Mouse (Mus musculus): ENCODE data around the gene Odc1.
"Not testable (repeated sequence)": the region's sequence is repeated elsewhere in the genome, so short reads cannot be mapped to it uniquely, and the experiment has no call there.

Gene Odc1

DNA sequence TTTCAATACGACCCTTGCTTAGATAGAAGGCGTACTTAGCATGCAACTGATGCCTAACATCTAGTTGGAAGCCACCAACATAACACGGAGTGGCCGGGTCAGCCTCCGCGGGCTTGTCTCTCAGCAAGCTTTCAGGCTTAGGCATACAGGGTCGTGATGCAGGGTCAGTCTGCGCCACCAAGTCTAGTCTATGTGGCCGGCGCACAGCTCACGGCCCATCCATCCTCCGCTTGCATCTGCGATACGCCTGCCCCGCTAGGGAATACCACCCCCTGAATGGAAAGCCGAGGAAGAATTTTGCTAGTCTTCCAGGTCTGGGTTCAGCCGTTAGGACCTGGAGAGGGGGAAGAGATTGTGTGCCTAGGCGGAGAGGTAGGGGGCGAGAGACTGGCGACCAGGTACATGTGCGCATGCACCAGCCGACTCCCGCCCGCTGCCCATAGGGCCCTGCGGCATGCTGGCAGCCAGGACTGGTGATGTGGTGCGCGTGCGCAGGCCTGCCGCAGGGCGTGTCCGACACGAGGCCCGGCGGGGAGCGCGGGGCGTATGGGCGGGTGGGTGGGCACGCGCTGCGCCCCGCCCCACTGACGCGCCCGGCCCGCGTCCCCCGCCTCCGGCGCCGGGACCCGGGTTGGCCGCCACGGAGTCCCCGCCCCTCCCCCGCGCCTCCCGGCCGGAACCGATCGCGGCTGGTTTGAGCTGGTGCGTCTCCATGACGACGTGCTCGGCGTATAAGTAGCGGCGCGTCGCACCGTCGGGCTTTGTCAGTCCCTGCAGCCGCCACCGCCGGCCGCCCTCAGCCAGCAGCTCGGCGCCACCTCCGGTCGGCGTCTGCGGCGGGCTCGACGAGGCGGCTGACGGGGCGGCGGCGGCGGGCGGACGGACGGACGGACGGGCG, at the start of gene Odc1:
Gene Odc1 (plus strand): TSS at position 586 of the 898 bp plus-strand sequence.
- DNase-seq (ENCODE audit: low spot score), result peak; percentile 98

GRCm38 (mm10) chr12:17494809-17495208, 49.8 kb upstream of the Odc1 start:
- no peak for DNase-seq (ENCODE audit: low spot score)

GRCm38 (mm10) chr12:17495858-17496451, 48.6 kb upstream of the Odc1 start:
- DNase-seq (ENCODE audit: low spot score), result no peak

GRCm38 (mm10) chr12:17505620-17506074, 38.9 kb upstream of the Odc1 start:
- no peak for DNase-seq (ENCODE audit: low spot score)

GRCm38 (mm10) chr12:17506117-17506993, 38.2 kb upstream of the Odc1 start:
- DNase-seq (ENCODE audit: low spot score), result no peak

- DNase-seq (ENCODE audit: low spot score), result no peak
Measured at GRCm38 (mm10) chr12:17506994-17507542, 37.5 kb upstream of the Odc1 start.

DNA sequence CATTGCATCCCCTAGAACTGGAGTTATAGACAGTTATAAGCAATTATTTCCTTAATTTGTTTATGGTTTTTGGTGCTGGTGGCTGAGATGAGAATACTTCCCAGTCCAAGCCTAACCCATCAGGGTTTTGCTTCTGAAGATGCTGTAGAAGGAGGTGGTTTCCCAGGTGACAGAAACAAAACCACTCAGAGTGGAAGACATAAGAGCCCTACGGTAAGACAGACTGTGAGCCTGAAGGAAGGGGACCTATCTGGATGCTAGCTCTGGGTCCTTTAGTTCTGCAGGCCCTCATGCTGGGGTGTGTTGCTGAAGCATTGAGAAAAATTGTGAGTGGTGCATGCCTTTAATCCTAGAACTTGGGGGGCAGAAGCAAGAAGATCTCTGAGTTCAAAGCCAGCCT, 35.3 kb upstream of the Odc1 start:
- no peak for DNase-seq (ENCODE audit: low spot score)

DNA sequence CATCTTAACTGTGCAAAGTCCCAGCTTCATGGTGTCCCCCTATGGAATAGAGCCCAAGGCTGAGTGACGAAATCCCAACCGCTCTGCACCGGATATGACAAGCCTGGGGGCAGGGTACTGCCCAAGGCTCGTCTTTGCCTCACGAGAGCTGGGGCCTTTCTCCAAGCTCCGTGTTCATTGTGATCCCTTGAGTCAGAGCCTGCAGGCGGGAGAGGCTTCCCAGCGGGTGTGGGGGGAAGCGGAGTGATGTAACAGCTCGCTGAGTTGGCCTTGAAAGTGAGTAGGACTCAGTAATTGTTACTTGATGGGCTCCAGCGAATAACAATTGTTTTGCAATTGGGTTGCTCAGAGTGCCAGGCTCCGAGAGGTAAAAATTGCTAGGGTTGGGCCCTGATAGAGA, 34.4 kb upstream of the Odc1 start:
- DNase-seq (ENCODE audit: low spot score), result peak; percentile 41

DNA sequence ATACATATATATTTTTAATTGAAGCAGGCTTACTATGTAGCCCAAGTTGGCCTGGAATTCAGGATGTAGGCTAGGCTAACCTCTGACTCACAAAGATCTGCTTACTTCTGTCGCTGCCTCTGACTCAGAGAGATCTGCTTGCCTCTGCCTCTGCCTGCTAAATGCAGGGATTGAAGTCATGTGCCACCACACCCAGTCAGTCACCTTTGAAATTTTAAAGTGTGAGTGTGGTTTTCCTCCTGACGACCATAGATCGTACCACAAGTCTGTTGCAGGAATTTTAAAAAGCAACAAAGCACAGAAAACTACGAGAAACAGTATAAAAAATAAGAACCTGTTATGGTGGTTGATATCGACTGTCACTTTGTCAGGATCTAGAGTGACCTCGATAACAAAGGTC, 33.6 kb upstream of the Odc1 start:
- no peak for DNase-seq (ENCODE audit: low spot score)

DNA sequence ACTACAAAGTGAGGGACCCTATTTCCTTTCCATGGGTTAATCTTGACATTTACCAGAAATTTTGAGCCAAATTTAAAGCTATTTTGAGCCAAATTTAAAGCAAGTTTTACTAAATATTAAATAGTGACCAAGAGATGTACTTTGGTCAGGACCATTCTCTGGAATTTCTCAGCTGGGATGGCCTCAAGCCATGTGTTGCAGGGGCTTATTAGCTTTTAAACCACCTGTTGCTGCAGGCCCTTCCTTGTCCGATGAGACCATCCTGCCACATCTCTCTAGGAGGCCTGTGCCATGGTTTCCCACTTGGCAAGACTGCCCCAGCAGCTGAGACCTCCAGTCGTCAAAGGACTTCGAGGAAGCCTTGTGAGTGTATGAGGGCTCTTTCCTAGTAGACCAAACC, 15.4 kb upstream of the Odc1 start:
- DNase-seq (ENCODE audit: low spot score), result no peak

DNA sequence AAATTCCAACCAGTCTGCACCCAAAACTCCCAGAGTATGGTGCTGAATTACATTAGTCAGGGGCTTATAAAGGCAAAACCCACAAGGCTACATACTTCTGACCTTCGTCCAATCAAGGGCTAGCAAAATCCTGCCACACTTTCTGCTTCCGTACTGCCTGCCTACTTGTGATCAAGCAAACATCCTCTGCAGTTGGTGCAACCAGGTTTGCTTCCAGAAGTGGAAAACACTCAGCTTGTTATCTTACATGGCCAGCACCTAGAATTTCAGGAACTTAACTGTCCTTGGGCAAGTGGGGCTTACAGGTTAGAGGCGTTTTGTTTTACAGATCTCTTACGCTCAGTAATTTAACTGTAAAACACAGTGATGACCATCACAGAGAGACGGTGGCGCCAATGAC, 14.9 kb upstream of the Odc1 start:
- no peak for DNase-seq (ENCODE audit: low spot score)

GRCm38 (mm10) chr12:17530825-17531224, 13.8 kb upstream of the Odc1 start:
- no peak for DNase-seq (ENCODE audit: low spot score)

DNA sequence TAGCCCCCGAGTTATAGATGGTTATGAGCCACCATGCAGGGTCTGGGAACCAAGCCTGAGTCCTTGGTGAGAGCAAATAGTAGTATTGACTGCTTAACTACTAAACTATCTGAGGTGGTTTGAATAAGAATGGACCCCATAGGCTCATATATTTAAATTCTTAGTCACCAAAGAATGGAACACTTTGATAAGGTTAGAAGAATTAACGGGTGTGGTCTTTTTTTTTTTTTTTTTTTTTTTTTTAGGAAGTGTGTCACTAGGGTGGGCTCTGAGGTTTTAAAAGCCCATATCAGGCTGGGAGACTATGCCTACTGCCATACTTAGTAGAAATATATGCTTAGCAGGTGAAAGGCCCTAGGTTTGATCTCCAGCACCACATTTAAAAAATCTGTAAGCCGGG, 8.4 kb upstream of the Odc1 start:
- DNase-seq (ENCODE audit: low spot score), result no peak

DNA sequence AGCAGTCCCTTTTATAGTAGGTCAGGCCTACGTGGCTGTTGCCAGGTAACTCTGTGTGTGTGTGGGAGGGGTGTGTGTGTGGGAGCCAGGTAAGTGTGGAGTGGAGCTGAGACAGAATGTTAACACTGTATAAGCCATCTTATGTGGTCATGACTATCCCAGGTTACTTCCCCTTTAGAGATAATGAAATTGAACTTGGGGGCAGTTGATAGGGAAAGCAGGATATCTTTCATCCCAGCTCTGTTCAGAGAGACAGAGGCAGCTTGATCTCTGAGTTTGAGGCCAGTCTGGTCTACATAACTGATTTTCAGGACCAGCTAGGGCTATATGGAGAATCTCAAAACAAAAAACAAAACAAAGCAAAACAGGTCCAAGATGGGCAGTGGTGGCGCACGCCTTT, 7.4 kb upstream of the Odc1 start:
- DNase-seq (ENCODE audit: low spot score), result no peak

GRCm38 (mm10) chr12:17538087-17538486, 6.5 kb upstream of the Odc1 start:
- no peak for DNase-seq (ENCODE audit: low spot score)

DNA sequence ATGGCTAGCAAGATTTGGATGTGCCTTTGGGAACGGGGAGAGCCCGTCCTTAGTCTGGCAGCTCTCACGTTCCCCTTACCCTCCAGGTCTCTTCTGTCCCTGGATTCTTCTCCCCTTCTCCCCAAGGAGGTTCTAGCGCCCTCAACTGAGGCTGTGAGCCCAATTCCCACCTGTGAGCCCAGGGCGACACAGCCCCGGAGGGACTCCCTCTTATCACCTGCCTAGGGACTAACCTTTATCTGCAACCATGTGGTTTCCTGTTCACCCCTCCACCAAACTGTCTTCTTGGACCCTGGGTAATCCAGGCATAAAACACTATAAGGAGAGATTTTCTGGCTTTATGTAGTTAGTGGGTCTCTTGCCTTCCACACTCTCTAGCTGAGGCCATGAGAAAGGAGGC, 5.6 kb upstream of the Odc1 start:
- no peak for DNase-seq (ENCODE audit: low spot score)

DNA sequence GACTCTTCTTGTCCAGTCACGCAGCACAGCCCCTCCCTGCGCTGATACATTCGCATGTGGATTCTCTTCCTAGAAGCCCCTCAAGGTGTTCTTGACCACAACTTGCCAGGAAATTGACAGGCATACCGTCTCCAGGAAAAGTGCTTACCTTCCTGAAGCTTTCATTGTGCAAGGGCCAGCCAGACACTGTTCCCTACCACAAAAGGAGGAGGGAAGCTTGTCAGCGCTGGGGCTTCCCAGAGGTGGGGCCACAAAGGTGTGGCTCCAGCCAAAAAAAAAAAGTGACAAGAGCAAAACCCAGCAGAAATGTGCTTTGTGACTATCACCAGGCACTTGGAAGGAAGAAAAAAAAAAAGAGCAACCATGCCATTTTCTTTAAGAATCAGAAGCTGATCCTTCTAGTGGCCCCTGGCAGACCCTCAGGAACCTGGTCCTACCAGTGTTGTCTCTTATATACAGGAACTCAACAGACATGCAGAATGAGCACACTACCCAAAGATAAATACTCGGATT, 4.5 kb upstream of the Odc1 start:
- no peak for DNase-seq (ENCODE audit: low spot score)

DNA sequence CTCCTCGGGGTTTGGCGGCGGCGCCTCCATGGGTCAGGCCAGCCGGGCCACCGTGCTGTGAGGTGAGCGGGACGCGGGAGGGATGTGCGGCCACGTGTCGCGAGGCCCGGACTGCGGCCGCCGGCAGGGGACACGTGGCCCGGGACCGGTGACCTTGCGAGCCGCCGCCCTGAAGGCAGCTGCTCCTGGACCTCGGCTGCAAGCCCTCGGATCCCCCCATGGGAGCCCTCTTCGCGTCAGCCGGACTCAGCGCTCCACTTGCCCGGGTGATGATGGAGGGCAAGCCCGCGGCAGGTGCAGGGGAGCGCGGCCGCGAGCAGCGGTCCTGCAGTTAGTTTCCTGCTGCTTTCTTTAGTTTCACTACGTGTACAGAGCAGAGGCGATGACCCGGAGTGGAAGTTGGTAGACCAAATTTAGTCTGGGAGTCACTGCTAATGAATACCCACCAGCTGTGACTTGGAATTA, 545 bp downstream of the Odc1 start:
- DNase-seq (ENCODE audit: low spot score), result no peak

DNA sequence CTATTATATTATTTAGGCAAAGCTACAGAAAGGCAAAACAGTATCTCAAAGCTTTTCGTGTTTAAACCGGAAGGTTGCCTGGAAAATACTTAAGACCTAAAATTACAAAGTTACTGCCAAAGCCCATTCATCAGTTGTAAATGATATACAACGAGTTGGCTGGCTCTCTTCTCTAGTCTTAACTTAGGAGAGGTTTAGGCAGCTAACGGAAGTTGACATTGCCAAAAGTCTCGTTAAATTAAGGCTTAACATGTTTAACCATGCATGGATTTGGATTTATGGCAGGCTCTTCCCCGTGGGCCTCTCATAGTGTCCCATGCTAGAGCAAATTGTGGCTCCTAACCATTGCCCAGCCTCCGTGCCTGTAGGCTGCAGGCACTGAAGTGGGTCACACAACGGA, 1.3 kb downstream of the Odc1 start:
- no peak for DNase-seq (ENCODE audit: low spot score)

DNA sequence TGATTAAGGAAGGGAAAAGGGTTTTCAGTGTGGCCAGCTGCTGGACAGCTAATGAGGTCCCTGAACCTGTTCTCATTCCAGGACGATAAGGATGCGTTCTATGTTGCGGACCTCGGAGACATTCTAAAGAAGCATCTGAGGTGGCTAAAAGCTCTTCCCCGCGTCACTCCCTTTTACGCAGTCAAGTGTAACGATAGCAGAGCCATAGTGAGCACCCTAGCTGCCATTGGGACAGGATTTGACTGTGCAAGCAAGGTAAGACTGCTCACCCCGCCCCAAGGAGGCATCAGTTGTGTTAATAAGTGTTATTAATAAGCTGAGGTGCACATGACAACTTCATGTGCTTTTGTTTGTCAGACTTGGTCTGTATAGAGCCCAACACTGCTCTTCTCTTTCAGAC, 3.0 kb downstream of the Odc1 start:
- not testable (repeated sequence) for DNase-seq (ENCODE audit: low spot score)

- no peak for DNase-seq (ENCODE audit: low spot score)
Measured at GRCm38 (mm10) chr12:17548505-17548904, 3.9 kb downstream of the Odc1 start.

DNA sequence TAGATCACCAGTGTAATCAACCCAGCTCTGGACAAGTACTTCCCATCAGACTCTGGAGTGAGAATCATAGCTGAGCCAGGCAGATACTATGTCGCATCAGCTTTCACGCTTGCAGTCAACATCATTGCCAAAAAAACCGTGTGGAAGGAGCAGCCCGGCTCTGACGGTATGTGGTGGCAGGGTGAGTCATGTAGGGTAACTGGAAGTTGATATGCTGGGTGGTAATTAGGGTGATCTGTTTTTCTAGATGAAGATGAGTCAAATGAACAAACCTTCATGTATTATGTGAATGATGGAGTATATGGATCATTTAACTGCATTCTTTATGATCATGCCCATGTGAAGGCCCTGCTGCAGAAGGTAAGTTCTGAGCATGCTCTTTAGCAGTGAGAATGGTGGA, 4.8 kb downstream of the Odc1 start:
- not testable (repeated sequence) for DNase-seq (ENCODE audit: low spot score)
